Mouse (Mus musculus) lung, adult 2 months (tissue): ENCODE measurements around the gene Lysmd3.

Source experiments
- CTCF ChIP-seq: fragments of 200-500 bp; IDR thresholded peaks from 2 replicates; pipeline ENCODE4 v1.5.1; 2011; ENCODE audit warnings: mild to moderate bottlenecking, low read length, control low read depth; ENCODE audit not compliant: insufficient read depth
- POLR2A ChIP-seq: fragments of 200-500 bp; IDR thresholded peaks from 2 replicates; pipeline ENCODE4 v1.6.1; 2011; ENCODE audit warnings: low read depth, mild to moderate bottlenecking, control low read depth, low read length, borderline replicate concordance; ENCODE audit errors: extremely low read depth

GRCm38 (mm10) chr13:81713896-81714295, 56.4 kb downstream of the Lysmd3 start:
- TF ChIP-seq CTCF (no peak), POLR2A (no peak)
